Mouse (Mus musculus): ENCODE data around the gene Nxph4.

Nxph4 gene

DNA sequence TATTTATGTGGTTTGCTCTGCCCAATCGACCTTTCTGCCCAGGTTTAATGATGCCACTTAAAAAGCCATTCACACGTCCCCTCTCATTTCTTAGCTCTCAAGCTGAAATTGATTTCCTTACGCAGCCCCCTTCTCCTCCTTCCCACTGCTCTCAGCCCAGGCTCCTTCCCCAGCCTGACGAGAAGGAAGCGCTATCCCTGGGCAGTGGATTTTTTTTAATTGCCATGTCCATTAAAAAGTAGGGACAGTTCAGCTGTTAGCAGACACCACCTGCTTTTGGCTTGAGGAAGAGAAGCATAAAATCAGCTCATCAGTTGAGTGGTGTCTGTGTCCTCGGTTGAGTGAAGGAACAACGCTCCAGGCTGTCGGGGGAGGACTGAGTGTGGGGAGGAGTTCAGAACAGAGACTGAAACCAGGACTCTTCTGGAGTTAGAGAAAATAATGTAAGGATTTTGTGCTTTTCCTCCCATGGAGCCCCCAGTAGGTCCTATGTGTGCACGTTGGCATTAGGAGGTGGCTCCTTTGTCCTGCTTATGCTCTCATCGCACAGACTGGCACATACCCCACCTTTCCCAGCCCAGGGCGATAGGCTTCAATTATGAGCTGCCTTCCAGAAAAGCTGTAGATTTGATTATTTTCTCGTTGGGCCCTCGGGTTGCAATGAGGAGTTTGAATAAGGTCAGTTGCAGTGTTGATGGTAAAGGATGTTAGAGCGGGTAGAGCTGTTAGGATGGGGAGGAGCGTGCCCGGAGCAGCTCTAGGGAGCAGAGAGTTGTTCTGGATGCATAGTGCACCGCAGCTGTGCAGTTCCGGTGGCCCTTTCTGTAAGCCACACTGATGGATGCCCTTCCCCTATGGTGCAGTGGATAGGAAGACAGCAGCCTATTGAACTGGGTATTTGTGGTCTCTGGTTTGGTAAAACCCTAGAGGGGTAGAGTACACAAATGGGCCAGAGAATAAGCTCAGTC lies 43.9 kb downstream of the Nxph4 start:
- DNase-seq (ENCODE audit: low read depth, low spot score), result no peak

DNA sequence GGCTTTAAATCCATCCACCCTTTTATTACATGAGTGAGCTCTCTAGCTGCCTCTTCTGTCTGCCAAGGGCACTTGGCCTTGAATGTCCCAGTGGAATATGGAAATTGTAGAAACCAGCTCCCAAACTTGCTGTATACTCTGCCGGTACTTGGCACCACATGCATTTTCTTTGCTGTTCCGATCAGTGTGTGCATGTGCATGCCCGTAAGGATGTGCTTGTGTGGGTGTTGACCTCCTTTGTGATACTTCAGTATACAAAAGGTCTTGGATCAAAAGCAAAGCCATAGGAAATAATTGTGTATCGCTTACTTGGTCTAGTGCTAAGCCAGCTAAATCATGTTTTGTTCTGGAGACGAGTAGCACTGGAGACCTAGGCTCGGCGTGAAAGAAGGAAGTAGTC lies 45.5 kb downstream of the Nxph4 start:
- no peak for DNase-seq (ENCODE audit: low read depth, low spot score)

GRCm38 (mm10) chr10:127485235-127485634 lies 49.1 kb downstream of the Nxph4 start:
- no peak for DNase-seq (ENCODE audit: low read depth, low spot score)

DNA sequence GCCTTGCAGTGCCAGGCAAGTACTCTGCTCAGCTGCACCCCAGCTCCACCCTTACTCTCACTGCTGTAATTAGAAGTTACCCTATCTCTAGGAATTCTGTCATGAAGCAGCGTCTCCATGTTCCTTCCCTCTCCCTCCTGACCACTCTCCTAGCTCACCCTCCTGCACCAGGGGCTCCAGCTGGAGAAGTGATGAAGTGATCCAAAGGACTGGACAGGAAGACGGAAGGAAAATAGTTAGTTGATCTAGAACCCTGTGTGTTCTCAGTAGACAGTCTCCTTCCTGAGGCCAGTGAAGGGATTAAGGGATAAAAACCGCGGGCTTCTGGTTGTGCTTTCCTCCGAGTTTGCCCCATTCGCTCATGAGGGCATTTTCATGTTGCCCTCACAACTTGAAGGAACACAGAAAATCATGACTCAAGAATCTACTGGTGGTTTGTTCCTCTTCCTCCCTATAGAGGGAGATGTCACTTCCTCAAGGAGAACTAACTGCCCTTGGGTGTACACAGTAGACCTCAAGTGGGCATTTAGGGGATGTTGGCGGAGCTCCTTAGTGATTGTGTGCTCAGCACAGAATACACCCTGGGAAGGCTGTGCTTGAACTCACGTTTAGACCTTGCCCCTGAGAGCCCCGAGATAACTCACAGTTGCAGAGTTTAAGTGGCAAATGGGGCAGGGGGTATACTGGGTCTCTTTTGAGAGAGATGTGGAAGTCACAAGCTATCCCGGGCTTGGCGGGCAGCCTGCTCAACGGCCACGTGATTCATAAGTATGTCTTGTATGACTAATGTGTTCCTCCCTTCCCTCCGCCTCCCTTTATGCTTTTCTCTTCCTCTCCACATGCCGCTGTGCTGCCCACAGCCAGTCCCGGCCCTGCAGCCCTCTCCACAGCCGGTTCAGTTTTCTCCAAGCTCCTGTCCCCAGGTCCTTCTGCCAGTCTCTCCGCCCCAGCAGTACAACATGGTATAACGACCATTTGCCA lies 53.2 kb downstream of the Nxph4 start:
- DNase-seq (ENCODE audit: low read depth, low spot score), result no peak

GRCm38 (mm10) chr10:127479131-127479530 lies 55.2 kb downstream of the Nxph4 start:
- peak; percentile 46 for DNase-seq (ENCODE audit: low read depth, low spot score)

GRCm38 (mm10) chr10:127477301-127477700 lies 57.1 kb downstream of the Nxph4 start:
- no peak for DNase-seq (ENCODE audit: low read depth, low spot score)

DNA sequence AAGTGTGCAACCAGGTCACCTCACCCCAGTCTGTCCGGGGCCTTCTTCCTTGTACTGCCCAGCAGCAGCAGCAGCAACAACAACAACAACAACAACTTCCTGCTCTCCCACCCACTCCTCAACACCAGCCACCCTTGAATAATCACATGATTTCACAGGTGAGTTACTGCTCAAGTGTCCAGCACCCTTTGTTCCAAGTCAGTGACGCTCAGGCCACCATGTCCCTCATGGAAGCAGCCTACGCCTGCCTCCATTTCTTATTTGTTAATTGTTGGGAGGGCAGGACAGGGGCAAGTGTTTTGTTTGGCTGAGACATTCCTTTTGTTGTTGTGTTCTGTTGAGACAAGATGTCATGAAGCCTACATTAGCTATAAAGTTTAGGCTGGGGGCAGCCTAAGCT lies 57.8 kb downstream of the Nxph4 start:
- DNase-seq (ENCODE audit: low read depth, low spot score), result no peak

Data from A20 (cell line).